Mouse (Mus musculus): ENCODE data around the gene Snrpg. TPM values are rescaled to one million over a fixed set of nuclear protein-coding genes. Genes with fewer than 3 reads are reported as not detected.
"Not testable (repeated sequence)": the region's sequence is repeated elsewhere in the genome, so short reads cannot be mapped to it uniquely, and the experiment has no call there.

Gene Snrpg
- total RNA-seq (2015) (520 and 538 TPM in 2 replicates), total RNA-seq (2017) (60.0 and 69.9 TPM in 2 replicates)

GRCm38 (mm10) chr6:86370764-86371339, at the start of gene Snrpg:
Gene Snrpg, plus strand, starts transcription at chr6:86371304.
- ATAC-seq (replicated peaks; ENCODE audit: poor library complexity) = no peak

GRCm38 (mm10) chr6:86322031-86322563, 49.0 kb upstream of the Snrpg start:
- no peak for ATAC-seq (replicated peaks; ENCODE audit: poor library complexity)

GRCm38 (mm10) chr6:86322991-86323390, 48.1 kb upstream of the Snrpg start:
- no peak for ATAC-seq (replicated peaks; ENCODE audit: poor library complexity)

GRCm38 (mm10) chr6:86324400-86324799, 46.7 kb upstream of the Snrpg start:
- ATAC-seq (replicated peaks; ENCODE audit: poor library complexity) = no peak

GRCm38 (mm10) chr6:86325646-86326045, 45.5 kb upstream of the Snrpg start:
- ATAC-seq (replicated peaks; ENCODE audit: poor library complexity) = no peak

GRCm38 (mm10) chr6:86326866-86327265, 44.2 kb upstream of the Snrpg start:
- ATAC-seq (replicated peaks; ENCODE audit: poor library complexity) = no peak

- no peak for ATAC-seq (replicated peaks; ENCODE audit: poor library complexity)
These were observed 42.7 kb upstream of the Snrpg start for GRCm38 (mm10) chr6:86328369-86328768.

GRCm38 (mm10) chr6:86329943-86330342, 41.2 kb upstream of the Snrpg start:
- no peak for ATAC-seq (replicated peaks; ENCODE audit: poor library complexity)

- ATAC-seq (replicated peaks; ENCODE audit: poor library complexity) = no peak
These were observed 35.8 kb upstream of the Snrpg start for GRCm38 (mm10) chr6:86335121-86335849.

- no peak for ATAC-seq (replicated peaks; ENCODE audit: poor library complexity)
These were observed 35.2 kb upstream of the Snrpg start for GRCm38 (mm10) chr6:86335860-86336259.

- ATAC-seq (replicated peaks; ENCODE audit: poor library complexity) = not testable (repeated sequence)
These were observed 34.8 kb upstream of the Snrpg start for GRCm38 (mm10) chr6:86336340-86336739.

GRCm38 (mm10) chr6:86343656-86344055, 27.4 kb upstream of the Snrpg start:
- ATAC-seq (replicated peaks; ENCODE audit: poor library complexity) = no peak

GRCm38 (mm10) chr6:86346063-86346462, 25.0 kb upstream of the Snrpg start:
- ATAC-seq (replicated peaks; ENCODE audit: poor library complexity) = no peak

- ATAC-seq (replicated peaks; ENCODE audit: poor library complexity) = peak; percentile 81
These were observed 21.8 kb upstream of the Snrpg start for GRCm38 (mm10) chr6:86349257-86349656.

- 0 out of 2 replicates have a peak, but pooled peaks have one; percentile 37 for ATAC-seq (replicated peaks; ENCODE audit: poor library complexity)
These were observed 16.2 kb upstream of the Snrpg start for GRCm38 (mm10) chr6:86354948-86355347.

GRCm38 (mm10) chr6:86356956-86357355, 14.1 kb upstream of the Snrpg start:
- 0 out of 2 replicates have a peak, but pooled peaks have one; percentile 31 for ATAC-seq (replicated peaks; ENCODE audit: poor library complexity)

GRCm38 (mm10) chr6:86360691-86361090, 10.4 kb upstream of the Snrpg start:
- ATAC-seq (replicated peaks; ENCODE audit: poor library complexity) = no peak

GRCm38 (mm10) chr6:86361373-86361772, 9.7 kb upstream of the Snrpg start:
- no peak for ATAC-seq (replicated peaks; ENCODE audit: poor library complexity)

- peak; percentile 69 for ATAC-seq (replicated peaks; ENCODE audit: poor library complexity)
These were observed 6.5 kb upstream of the Snrpg start for GRCm38 (mm10) chr6:86364442-86365141.

- peak; percentile 95 for ATAC-seq (replicated peaks; ENCODE audit: poor library complexity)
These were observed 5.6 kb upstream of the Snrpg start, which contains the start of gene Fam136a for GRCm38 (mm10) chr6:86365371-86366124. Gene Fam136a, plus strand, starts transcription at chr6:86365646.

Measured in megakaryocyte progenitor cell, adult 5-6 weeks (primary cell).